Mouse (Mus musculus): ENCODE measurements around the gene Cd28. TPM values are rescaled to one million over a fixed set of nuclear protein-coding genes. Genes with fewer than 3 reads are reported as not detected.

Gene Cd28
- polyA plus RNA-seq, 1 experiment from 2014 or later = 0.08 TPM

DNA sequence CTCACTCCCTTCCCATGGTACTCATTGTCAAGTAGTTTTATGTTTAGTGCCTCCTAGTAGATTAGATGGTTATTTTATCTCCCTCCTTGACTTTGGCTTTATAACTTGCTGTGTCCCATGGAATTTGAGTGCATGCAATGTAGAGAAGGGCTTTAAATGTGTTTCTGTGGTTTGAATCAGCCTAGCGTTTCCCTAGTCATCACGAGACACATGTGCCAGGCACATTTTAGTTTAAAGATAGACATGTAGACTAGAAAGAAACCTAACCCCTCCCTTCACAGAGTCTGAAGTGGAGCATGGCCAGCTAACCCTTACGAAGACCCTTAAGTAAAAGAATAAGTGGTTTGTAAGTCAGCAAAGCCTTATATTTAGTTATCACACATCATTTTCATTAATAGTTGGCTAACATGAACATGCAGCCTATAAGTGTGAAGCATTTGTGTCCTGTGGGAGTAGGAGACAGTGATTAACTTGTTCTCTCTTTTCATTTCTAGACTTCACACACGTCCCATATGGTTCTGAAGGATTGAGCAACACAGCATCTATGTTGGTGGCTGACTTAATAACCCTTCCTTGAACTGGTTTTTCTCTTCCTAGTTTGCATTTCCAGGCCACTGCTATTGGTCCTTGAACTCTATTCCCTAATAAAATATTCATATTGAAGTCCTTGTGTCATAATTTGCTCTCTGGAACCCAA lies 86.7 kb downstream of the Cd28 start:
- no peak overlapping the region for H3K27ac ChIP-seq (ENCODE audit: low read length)
- no peak overlapping the region for H3K9ac ChIP-seq (replicated peaks; ENCODE audit: low read depth, low read length)
- ATAC-seq = no peak
- H3K27me3 ChIP-seq (replicated peaks; ENCODE audit: control insufficient read depth, insufficient read depth, low read length) = no peaks in the 10 kb centered on the region
- H3K4me1 ChIP-seq (replicated peaks; ENCODE audit: control insufficient read depth, insufficient read depth, low read length) = no peaks in the 10 kb centered on the region
- H3K4me2 ChIP-seq (ENCODE audit: low read length) = no peak overlapping the region
- no peak overlapping the region for H3K4me3 ChIP-seq (replicated peaks; ENCODE audit: low read length)
- WGBS = 87% methylated on average over 4 of the region's 4 CpGs
- no peaks in the 10 kb centered on the region for H3K36me3 ChIP-seq (ENCODE audit: control insufficient read depth, insufficient read depth)
- no peaks in the 10 kb centered on the region for H3K9me3 ChIP-seq (ENCODE audit: control insufficient read depth, low read length)

DNA sequence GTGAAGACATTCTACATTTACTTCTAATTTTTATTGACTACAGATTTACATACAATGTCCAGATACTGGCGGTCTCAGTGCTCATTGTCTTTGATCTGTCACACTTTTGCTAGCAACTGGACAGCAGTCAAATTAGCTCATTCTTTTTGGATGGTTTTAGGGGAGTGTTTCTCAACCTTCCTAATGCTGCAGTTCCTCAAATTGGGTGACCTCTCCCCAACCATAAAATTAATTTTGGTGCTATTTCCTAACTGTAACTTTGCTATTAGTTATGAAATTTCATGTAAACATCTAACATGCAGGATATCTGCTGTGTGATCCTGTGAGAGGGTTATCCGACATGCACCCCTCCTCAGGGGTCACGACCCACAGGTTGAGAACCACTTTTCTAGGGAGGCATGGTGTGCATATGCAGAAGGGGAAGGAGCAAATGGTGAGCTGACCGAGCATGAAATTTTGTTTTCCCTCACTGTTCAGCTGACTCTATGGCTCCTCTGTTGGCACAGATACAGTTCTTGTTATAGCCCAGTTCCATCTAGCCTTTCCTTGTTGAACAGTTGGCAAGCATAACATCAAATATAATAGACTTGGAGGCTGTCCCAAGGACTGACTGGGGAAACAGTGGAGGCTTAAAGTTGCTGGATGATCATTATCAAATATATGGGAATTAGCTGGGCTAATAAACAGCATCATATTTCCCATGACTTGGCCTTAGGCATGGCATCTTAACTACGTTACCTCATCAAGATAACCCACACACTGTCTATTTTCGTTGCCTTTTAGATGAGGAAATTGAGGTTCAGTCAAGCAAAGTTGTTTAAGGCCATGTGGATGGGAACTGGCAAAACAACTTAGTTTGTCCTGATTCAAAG lies 87.5 kb downstream of the Cd28 start:
- H3K9ac ChIP-seq (replicated peaks; ENCODE audit: low read depth, low read length) = no peak overlapping the region
- H3K36me3 ChIP-seq (ENCODE audit: control insufficient read depth, insufficient read depth) = no peaks in the 10 kb centered on the region
- WGBS = 76% methylated on average over 6 of the region's 6 CpGs
- H3K27me3 ChIP-seq (replicated peaks; ENCODE audit: control insufficient read depth, insufficient read depth, low read length) = no peaks in the 10 kb centered on the region
- H3K4me3 ChIP-seq (replicated peaks; ENCODE audit: low read length) = no peak overlapping the region
- no peaks in the 10 kb centered on the region for H3K9me3 ChIP-seq (ENCODE audit: control insufficient read depth, low read length)
- H3K4me2 ChIP-seq (ENCODE audit: low read length) = no peak overlapping the region
- no peaks in the 10 kb centered on the region for H3K4me1 ChIP-seq (replicated peaks; ENCODE audit: control insufficient read depth, insufficient read depth, low read length)
- ATAC-seq = no peak
- no peak overlapping the region for H3K27ac ChIP-seq (ENCODE audit: low read length)

DNA sequence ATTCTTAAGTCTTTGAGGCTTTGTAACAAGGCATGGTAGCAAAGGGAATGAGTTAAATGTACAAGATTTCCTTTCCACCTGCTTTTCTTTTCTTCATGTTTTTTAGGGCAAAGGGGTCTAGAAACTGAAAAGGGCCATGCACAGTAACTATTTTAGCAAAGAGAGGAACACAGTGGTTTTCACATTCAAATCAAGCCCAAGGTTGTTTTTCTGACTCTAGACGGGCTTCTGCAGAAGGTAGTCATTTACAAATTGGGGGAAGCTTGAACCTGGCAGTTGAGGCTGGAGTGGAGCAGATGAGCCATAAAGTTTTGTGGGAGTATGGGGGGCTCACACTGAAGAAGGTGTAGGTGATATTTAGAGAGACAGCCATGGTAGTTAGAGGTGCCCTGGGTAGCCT lies 88.6 kb downstream of the Cd28 start:
- Histone ChIP-seq H3K36me3 (ENCODE audit: control insufficient read depth, insufficient read depth) (no peaks in the 10 kb centered on the region), H3K4me1 (replicated peaks; ENCODE audit: control insufficient read depth, insufficient read depth, low read length) (no peaks in the 10 kb centered on the region), H3K4me3 (replicated peaks; ENCODE audit: low read length) (no peak overlapping the region), H3K27me3 (replicated peaks; ENCODE audit: control insufficient read depth, insufficient read depth, low read length) (no peaks in the 10 kb centered on the region), H3K9ac (replicated peaks; ENCODE audit: low read depth, low read length) (no peak overlapping the region), H3K27ac (ENCODE audit: low read length) (no peak overlapping the region), H3K4me2 (ENCODE audit: low read length) (no peak overlapping the region), H3K9me3 (ENCODE audit: control insufficient read depth, low read length) (no peaks in the 10 kb centered on the region)
- ATAC-seq = no peak
- 81% methylated on average over 1 of the region's 1 CpGs for WGBS

DNA sequence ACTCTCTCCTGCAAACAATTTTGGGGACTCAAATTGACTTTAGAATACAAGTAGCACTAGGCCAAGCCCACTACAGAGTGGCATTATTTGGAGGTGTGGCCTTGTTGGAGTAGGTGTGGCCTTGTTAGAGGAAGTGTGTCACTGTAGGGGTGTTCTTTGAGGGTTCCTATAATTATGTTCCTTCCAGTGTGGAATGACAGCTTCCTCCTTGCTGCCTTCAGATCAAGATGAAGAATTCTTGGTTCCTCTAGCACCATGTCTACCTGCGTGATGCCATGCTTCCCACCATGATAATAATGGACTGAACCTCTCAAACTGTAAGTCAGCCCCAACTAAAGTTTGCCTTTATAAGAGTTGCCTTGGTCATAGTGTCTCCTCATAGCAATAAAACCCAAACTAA lies 91.1 kb downstream of the Cd28 start:
- Histone ChIP-seq H3K4me1 (replicated peaks; ENCODE audit: control insufficient read depth, insufficient read depth, low read length) (no peaks in the 10 kb centered on the region), H3K4me3 (replicated peaks; ENCODE audit: low read length) (no peak overlapping the region), H3K9ac (replicated peaks; ENCODE audit: low read depth, low read length) (no peak overlapping the region), H3K9me3 (ENCODE audit: control insufficient read depth, low read length) (no peaks in the 10 kb centered on the region), H3K27me3 (replicated peaks; ENCODE audit: control insufficient read depth, insufficient read depth, low read length) (no peaks in the 10 kb centered on the region), H3K27ac (ENCODE audit: low read length) (no peak overlapping the region), H3K4me2 (ENCODE audit: low read length) (no peak overlapping the region), H3K36me3 (ENCODE audit: control insufficient read depth, insufficient read depth) (no peaks in the 10 kb centered on the region)
- no peak for ATAC-seq
- 100% methylated on average over 1 of the region's 1 CpGs for WGBS

GRCm38 (mm10) chr1:60808466-60808865 lies 91.9 kb downstream of the Cd28 start:
- WGBS = 85% methylated on average over 2 of the region's 2 CpGs
- no peaks in the 10 kb centered on the region for H3K27me3 ChIP-seq (replicated peaks; ENCODE audit: control insufficient read depth, insufficient read depth, low read length)
- no peak overlapping the region for H3K4me2 ChIP-seq (ENCODE audit: low read length)
- H3K4me1 ChIP-seq (replicated peaks; ENCODE audit: control insufficient read depth, insufficient read depth, low read length) = no peaks in the 10 kb centered on the region
- no peaks in the 10 kb centered on the region for H3K9me3 ChIP-seq (ENCODE audit: control insufficient read depth, low read length)
- no peaks in the 10 kb centered on the region for H3K36me3 ChIP-seq (ENCODE audit: control insufficient read depth, insufficient read depth)
- H3K4me3 ChIP-seq (replicated peaks; ENCODE audit: low read length) = no peak overlapping the region
- ATAC-seq = no peak
- no peak overlapping the region for H3K9ac ChIP-seq (replicated peaks; ENCODE audit: low read depth, low read length)
- no peak overlapping the region for H3K27ac ChIP-seq (ENCODE audit: low read length)

DNA sequence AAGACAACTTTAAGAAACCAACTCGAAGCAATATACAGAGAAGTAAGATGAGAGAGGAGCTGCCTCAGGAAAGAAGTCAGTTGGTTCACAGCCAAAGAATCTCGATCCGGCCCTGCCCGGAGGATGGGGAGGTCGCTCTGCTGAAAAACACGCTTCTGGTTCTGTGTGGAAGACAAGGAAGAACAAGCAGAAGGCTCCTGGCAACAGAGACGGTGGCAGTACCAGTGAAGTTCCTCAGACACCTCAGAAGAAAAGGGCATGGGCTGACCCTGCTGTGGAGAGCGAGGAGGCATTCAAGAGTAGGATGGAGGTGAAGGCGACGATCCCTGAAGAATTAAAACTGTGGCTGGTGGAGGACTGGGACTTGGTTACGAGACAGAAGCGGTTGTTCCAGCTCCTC lies 92.6 kb downstream of the Cd28 start:
- Histone ChIP-seq H3K27me3 (replicated peaks; ENCODE audit: control insufficient read depth, insufficient read depth, low read length) (no peaks in the 10 kb centered on the region), H3K9ac (replicated peaks; ENCODE audit: low read depth, low read length) (no peak overlapping the region), H3K4me1 (replicated peaks; ENCODE audit: control insufficient read depth, insufficient read depth, low read length) (no peaks in the 10 kb centered on the region), H3K4me3 (replicated peaks; ENCODE audit: low read length) (no peak overlapping the region), H3K4me2 (ENCODE audit: low read length) (no peak overlapping the region), H3K36me3 (ENCODE audit: control insufficient read depth, insufficient read depth) (no peaks in the 10 kb centered on the region), H3K9me3 (ENCODE audit: control insufficient read depth, low read length) (no peaks in the 10 kb centered on the region), H3K27ac (ENCODE audit: low read length) (no peak overlapping the region)
- 91% methylated on average over 12 of the region's 12 CpGs for WGBS
- no peak for ATAC-seq

- no peaks in the 10 kb centered on the region for H3K27me3 ChIP-seq (replicated peaks; ENCODE audit: control insufficient read depth, insufficient read depth, low read length)
- no peak for ATAC-seq
- H3K36me3 ChIP-seq (ENCODE audit: control insufficient read depth, insufficient read depth) = no peaks in the 10 kb centered on the region
- no peak overlapping the region for H3K4me3 ChIP-seq (replicated peaks; ENCODE audit: low read length)
- no peak overlapping the region for H3K9ac ChIP-seq (replicated peaks; ENCODE audit: low read depth, low read length)
- no peak overlapping the region for H3K27ac ChIP-seq (ENCODE audit: low read length)
- no peaks in the 10 kb centered on the region for H3K9me3 ChIP-seq (ENCODE audit: control insufficient read depth, low read length)
- H3K4me1 ChIP-seq (replicated peaks; ENCODE audit: control insufficient read depth, insufficient read depth, low read length) = no peaks in the 10 kb centered on the region
- no peak overlapping the region for H3K4me2 ChIP-seq (ENCODE audit: low read length)
These were observed 94.2 kb downstream of the Cd28 start for GRCm38 (mm10) chr1:60810821-60811220.

DNA sequence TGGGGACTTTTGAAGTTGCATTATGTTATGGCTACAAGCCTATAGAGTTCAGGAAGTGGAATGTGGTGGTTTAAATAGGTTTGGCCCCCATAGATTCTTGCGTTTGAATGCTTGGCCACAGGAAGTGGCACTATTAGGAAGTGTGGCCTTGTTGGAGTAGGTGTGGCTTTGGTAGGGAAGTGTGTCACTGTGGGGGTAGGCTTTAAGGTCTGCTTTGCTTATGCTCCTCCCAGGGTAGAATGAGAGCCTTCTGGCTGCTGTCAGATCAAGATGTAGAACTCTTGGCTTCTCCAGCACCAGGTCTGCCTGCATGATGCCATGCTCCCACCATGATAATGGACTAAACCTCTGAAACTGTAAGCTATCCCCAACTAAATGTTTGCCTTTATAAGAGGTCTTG lies 95.4 kb downstream of the Cd28 start:
- 85% methylated on average over 1 of the region's 1 CpGs for WGBS

DNA sequence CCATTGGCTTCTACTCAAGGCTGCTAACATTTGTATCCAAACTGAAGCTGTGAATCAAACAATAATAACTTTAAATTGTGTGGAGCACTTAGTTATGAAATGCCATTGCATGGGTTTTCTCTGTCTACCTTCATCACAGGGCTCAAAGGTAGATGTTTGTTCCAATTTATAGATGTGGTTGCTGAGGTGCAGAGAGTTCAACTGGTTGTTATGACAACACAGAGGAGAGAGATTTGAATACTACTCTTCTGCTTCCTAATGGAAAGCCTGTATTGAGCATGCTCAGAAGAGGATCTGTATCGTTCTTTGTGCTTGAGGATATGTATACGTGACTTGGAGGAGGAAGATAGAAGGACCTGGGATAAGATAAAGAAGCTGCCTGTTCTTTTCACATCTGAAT lies 96.8 kb downstream of the Cd28 start:
- no peaks in the 10 kb centered on the region for H3K36me3 ChIP-seq (ENCODE audit: control insufficient read depth, insufficient read depth)
- no peaks in the 10 kb centered on the region for H3K4me1 ChIP-seq (replicated peaks; ENCODE audit: control insufficient read depth, insufficient read depth, low read length)
- 78% methylated on average over 2 of the region's 2 CpGs for WGBS
- no peaks in the 10 kb centered on the region for H3K9me3 ChIP-seq (ENCODE audit: control insufficient read depth, low read length)
- H3K4me2 ChIP-seq (ENCODE audit: low read length) = no peak overlapping the region
- no peak for ATAC-seq
- no peak overlapping the region for H3K4me3 ChIP-seq (replicated peaks; ENCODE audit: low read length)
- H3K27me3 ChIP-seq (replicated peaks; ENCODE audit: control insufficient read depth, insufficient read depth, low read length) = no peaks in the 10 kb centered on the region
- no peak overlapping the region for H3K9ac ChIP-seq (replicated peaks; ENCODE audit: low read depth, low read length)
- H3K27ac ChIP-seq (ENCODE audit: low read length) = no peak overlapping the region

More for the DNA sequence above, 95.4 kb downstream of the Cd28 start:
- Histone ChIP-seq H3K4me2 (ENCODE audit: low read length) (no peak overlapping the region), H3K27me3 (replicated peaks; ENCODE audit: control insufficient read depth, insufficient read depth, low read length) (no peaks in the 10 kb centered on the region), H3K4me3 (replicated peaks; ENCODE audit: low read length) (no peak overlapping the region), H3K4me1 (replicated peaks; ENCODE audit: control insufficient read depth, insufficient read depth, low read length) (no peaks in the 10 kb centered on the region), H3K36me3 (ENCODE audit: control insufficient read depth, insufficient read depth) (no peaks in the 10 kb centered on the region), H3K9ac (replicated peaks; ENCODE audit: low read depth, low read length) (no peak overlapping the region), H3K9me3 (ENCODE audit: control insufficient read depth, low read length) (no peaks in the 10 kb centered on the region), H3K27ac (ENCODE audit: low read length) (no peak overlapping the region)
- ATAC-seq = no peak
